Mouse (Mus musculus) forebrain, embryonic 11.5 days (tissue): ENCODE measurements around the gene Bend3. TPM values are rescaled to one million over a fixed set of nuclear protein-coding genes. Genes with fewer than 3 reads are reported as not detected.

Experiments used
- ATAC-seq: fragments of 200-750 bp; cut with Nextera tagmentation; replicated peaks from 2 replicates; pipeline ENCODE4 v1.8.0; 2017; ENCODE audit warnings: moderate TSS enrichment; ENCODE audit not compliant: low FRiP score
- DNase-seq: peaks from one replicate; pipeline ENCODE4 v3.0.0-alpha.2; 2017; ENCODE audit warnings: low spot score
- H3K27ac ChIP-seq: fragments of 300-500 bp; sonication (generic); 2 replicates; pipeline ENCODE4 v1.5.1; 2014; ENCODE audit warnings: low read depth, low read length
- H3K27me3 ChIP-seq: fragments of 300-500 bp; sonication (generic); 2 replicates; pipeline ENCODE4 v1.6.1; 2014; ENCODE audit warnings: mild to moderate bottlenecking, low read length, mixed read lengths; ENCODE audit not compliant: control insufficient read depth, insufficient read depth
- H3K36me3 ChIP-seq: fragments of 300-500 bp; sonication (generic); 2 replicates; pipeline ENCODE4 v1.6.1; 2014; ENCODE audit warnings: mild to moderate bottlenecking, low read length, moderate library complexity, mixed read lengths; ENCODE audit not compliant: control insufficient read depth, insufficient read depth
- H3K4me1 ChIP-seq: fragments of 300-500 bp; sonication (generic); replicated peaks from 2 replicates; pipeline ENCODE4 v1.6.1; 2014; ENCODE audit warnings: low read length, mixed read lengths; ENCODE audit not compliant: control insufficient read depth, insufficient read depth
- H3K4me2 ChIP-seq: fragments of 300-500 bp; sonication (generic); 2 replicates; pipeline ENCODE4 v1.6.1; 2014; ENCODE audit warnings: low read depth, mild to moderate bottlenecking, low read length, moderate library complexity, mixed read lengths; ENCODE audit not compliant: severe bottlenecking
- H3K4me3 ChIP-seq: fragments of 300-500 bp; sonication (generic); 2 replicates; pipeline ENCODE4 v1.5.1; 2014; ENCODE audit warnings: low read depth, low read length
- H3K9ac ChIP-seq: fragments of 300-500 bp; sonication (generic); 2 replicates; pipeline ENCODE4 v1.6.1; 2014; ENCODE audit warnings: low read length
- H3K9me3 ChIP-seq: fragments of 300-500 bp; sonication (generic); 2 replicates; pipeline ENCODE4 v1.6.1; 2016; ENCODE audit warnings: low read length, mixed read lengths; ENCODE audit not compliant: control insufficient read depth
- WGBS: fragments of 180-500 bp; shearing (Covaris S2); extraction: QIAGEN DNeasy Blood & Tissue Kit; methylation state at CpG from one replicate; pipeline ENCODE4 v1.1.7; 2014; 5-methylcytosine and 5-hydroxymethylcytosine counted together
- polyA plus RNA-seq: library from polyadenylated mRNA; unstranded; fragments of >200 nt; fragmentation: Nextera tagmentation; extraction: Ambion mirVana; gene quantifications from 2 replicates; pipeline ENCODE4 v1.2.1, GENCODE M21; 2014

The Bend3 gene
- polyA plus RNA-seq, 1 experiment from 2014 or later = 13.4 TPM

- no peak for ATAC-seq
- H3K9me3 ChIP-seq = no peaks in the 10 kb centered on the region
- H3K27ac ChIP-seq = no peak overlapping the region
- WGBS = 59% methylated on average over 4 of the region's 4 CpGs
- H3K4me1 ChIP-seq = peaks cover 4% of the 10 kb centered on the region; the same call in 1 of the 2 replicates
- no peaks in the 10 kb centered on the region for H3K36me3 ChIP-seq
- H3K4me2 ChIP-seq = no peak overlapping the region
- no peak overlapping the region for H3K9ac ChIP-seq
- H3K4me3 ChIP-seq = no peak overlapping the region
- DNase-seq = no peak
- no peaks in the 10 kb centered on the region for H3K27me3 ChIP-seq
Observed at GRCm38 (mm10) chr10:43475376-43475775, 3.3 kb upstream of the Bend3 start.

GRCm38 (mm10) chr10:43477459-43477858, 1.2 kb upstream of the Bend3 start:
- DNase-seq (no peak), ATAC-seq (no peak)
- 2% methylated on average over 9 of the region's 9 CpGs for WGBS

GRCm38 (mm10) chr10:43477865-43478681, 558 bp upstream of the Bend3 start:
- H3K4me1 ChIP-seq = peaks cover 19% of the 10 kb centered on the region; the same call in 1 of the 2 replicates

More at GRCm38 (mm10) chr10:43477459-43477858, 1.2 kb upstream of the Bend3 start:
- Histone ChIP-seq H3K36me3 (no peaks in the 10 kb centered on the region), H3K4me1 (peaks cover 13% of the 10 kb centered on the region; the same call in 1 of the 2 replicates), H3K4me3 (peak overlapping the region; percentile 87), H3K27ac (peak overlapping the region; percentile 94), H3K27me3 (no peaks in the 10 kb centered on the region), H3K9me3 (no peaks in the 10 kb centered on the region), H3K9ac (peak overlapping the region; percentile 99), H3K4me2 (peak overlapping the region; percentile 95)

GRCm38 (mm10) chr10:43479436-43480157, 966 bp downstream of the Bend3 start:
- H3K27me3 ChIP-seq = no peaks in the 10 kb centered on the region
- peak overlapping the region; percentile 99 for H3K9ac ChIP-seq
- under 1% methylated on average over 85 of the region's 103 CpGs for WGBS
- peak overlapping the region; percentile 87 for H3K4me3 ChIP-seq
- H3K9me3 ChIP-seq = no peaks in the 10 kb centered on the region
- DNase-seq = peak; percentile 92
- H3K4me2 ChIP-seq = peak overlapping the region; percentile 95
- peak overlapping the region; percentile 94 for H3K27ac ChIP-seq
- H3K4me1 ChIP-seq = peaks cover 26% of the 10 kb centered on the region; the same call in 1 of the 2 replicates
- H3K36me3 ChIP-seq = no peaks in the 10 kb centered on the region
- peak; percentile 82 for ATAC-seq

More at GRCm38 (mm10) chr10:43477865-43478681, 558 bp upstream of the Bend3 start:
- H3K9me3 ChIP-seq = no peaks in the 10 kb centered on the region
- peak overlapping the region; percentile 95 for H3K4me2 ChIP-seq
- DNase-seq (peak; percentile 85), ATAC-seq (peak; percentile 71)
- H3K36me3 ChIP-seq = no peaks in the 10 kb centered on the region
- H3K27ac ChIP-seq = peak overlapping the region; percentile 94
- under 1% methylated on average over 42 of the region's 42 CpGs for WGBS
- H3K4me3 ChIP-seq = peak overlapping the region; percentile 87
- H3K27me3 ChIP-seq = no peaks in the 10 kb centered on the region
- peak overlapping the region; percentile 99 for H3K9ac ChIP-seq

GRCm38 (mm10) chr10:43480227-43480849, 1.7 kb downstream of the Bend3 start:
- WGBS = 5% methylated on average over 13 of the region's 13 CpGs
- Histone ChIP-seq H3K9ac (peak overlapping the region; percentile 99), H3K36me3 (no peaks in the 10 kb centered on the region), H3K27me3 (no peaks in the 10 kb centered on the region), H3K4me3 (peak overlapping the region; percentile 87), H3K4me1 (peaks cover 26% of the 10 kb centered on the region; the same call in 1 of the 2 replicates), H3K9me3 (no peaks in the 10 kb centered on the region), H3K27ac (peak overlapping the region; percentile 94; the same call in 1 of the 2 replicates), H3K4me2 (peak overlapping the region; percentile 95)
- DNase-seq (no peak), ATAC-seq (no peak)

- Histone ChIP-seq H3K4me3 (no peak overlapping the region), H3K9ac (no peak overlapping the region), H3K9me3 (no peaks in the 10 kb centered on the region), H3K27ac (no peak overlapping the region), H3K4me1 (peaks cover 26% of the 10 kb centered on the region; the same call in 1 of the 2 replicates), H3K4me2 (0 out of 2 replicates have a peak overlapping the region, but pooled peaks have one; percentile 95), H3K27me3 (no peaks in the 10 kb centered on the region), H3K36me3 (no peaks in the 10 kb centered on the region)
- ATAC-seq (no peak), DNase-seq (no peak)
- 34% methylated on average over 4 of the region's 4 CpGs for WGBS
Observed at GRCm38 (mm10) chr10:43481179-43481578, 2.5 kb downstream of the Bend3 start.

- no peak for ATAC-seq
- H3K4me2 ChIP-seq = no peak overlapping the region
- WGBS = 88% methylated on average over 5 of the region's 5 CpGs
Observed at GRCm38 (mm10) chr10:43482021-43482420, 3.4 kb downstream of the Bend3 start.

GRCm38 (mm10) chr10:43483426-43483995, 4.9 kb downstream of the Bend3 start:
- DNase-seq (no peak), ATAC-seq (no peak)
- 65% methylated on average over 9 of the region's 9 CpGs for WGBS
- no peaks in the 10 kb centered on the region for H3K36me3 ChIP-seq
- H3K4me2 ChIP-seq = no peak overlapping the region
- H3K27ac ChIP-seq = no peak overlapping the region; the same call in 1 of the 2 replicates
- no peak overlapping the region for H3K4me3 ChIP-seq
- H3K27me3 ChIP-seq = no peaks in the 10 kb centered on the region
- no peaks in the 10 kb centered on the region for H3K9me3 ChIP-seq
- H3K4me1 ChIP-seq = peaks cover 22% of the 10 kb centered on the region; the same call in 1 of the 2 replicates
- no peak overlapping the region for H3K9ac ChIP-seq

More at GRCm38 (mm10) chr10:43482021-43482420, 3.4 kb downstream of the Bend3 start:
- no peaks in the 10 kb centered on the region for H3K36me3 ChIP-seq
- H3K4me3 ChIP-seq = no peak overlapping the region
- no peaks in the 10 kb centered on the region for H3K27me3 ChIP-seq
- H3K9me3 ChIP-seq = no peaks in the 10 kb centered on the region
- no peak overlapping the region for H3K9ac ChIP-seq
- no peak overlapping the region for H3K27ac ChIP-seq
- no peak for DNase-seq
- peaks cover 25% of the 10 kb centered on the region; the same call in 1 of the 2 replicates for H3K4me1 ChIP-seq
